16 mouse cellular contexts compared by ENCODE assay signal in genomic region chr14:22812824-22813223, GRCm38 (mm10).
DNase-seq lines count a peak whose midpoint lies in the region; ATAC-seq and TF ChIP-seq lines count a peak whose summit lies in the region.
"Had no signal": no experiment of that assay in that cellular context is flagged by ENCODE, and none has a peak within 500 bp of the region (broad histone marks: within the 10 kb centered on the region; RNA-seq: fewer than 3 reads in every experiment).

No protein-coding gene starts in this region.

- no peak for TF ChIP-seq POLR2A in bone marrow macrophage, adult 2 months (IDR thresholded peaks at IDR 0.05; ENCODE audit: borderline replicate concordance, low read depth, low read length)

- peaks cover 45% of the 10 kb centered on the region for H3K4me1 ChIP-seq in intestine, embryonic 14.5 days (replicated peaks; ENCODE audit: control insufficient read depth, insufficient read depth, low read length)
- H3K4me1 ChIP-seq in intestine, postnatal 0 days (replicated peaks; ENCODE audit: control insufficient read depth, insufficient read depth, low read length), result 0 out of 2 replicates have a peak, but pooled peaks cover 3% of the 10 kb centered on the region
- H3K4me1 ChIP-seq in bone marrow macrophage, adult 2 months (ENCODE audit: control insufficient read depth, insufficient read depth, low read length), result peaks cover 38% of the 10 kb centered on the region
- peaks cover 32% of the 10 kb centered on the region for H3K4me1 ChIP-seq in intestine, embryonic 16.5 days (ENCODE audit: control insufficient read depth, insufficient read depth, low read length)

- DNase-seq in intestine, embryonic 14.5 days (ENCODE audit: low spot score), result no peak
- DNase-seq in 3T3-L1 (ENCODE audit: low read depth, low spot score), result peak; percentile 67
- DNase-seq in right cerebral cortex, postnatal 25 days, result no peak
- DNase-seq in layer of hippocampus, postnatal 25 days (ENCODE audit: extremely low spot score in 1 of 2, low spot score in 1 of 2), result no peak
- no peak for DNase-seq in cerebellum, postnatal 14 days
- DNase-seq: cerebellum, adult 9-11 months; thymus, postnatal 36 days had no signal

- H3K4me2 ChIP-seq in intestine, embryonic 14.5 days (ENCODE audit: low read length), result no peak overlapping the region
- no peak overlapping the region for H3K4me2 ChIP-seq in intestine, postnatal 0 days (replicated peaks; ENCODE audit: low read depth)
- no peak overlapping the region for H3K4me2 ChIP-seq in intestine, embryonic 16.5 days (ENCODE audit: low read depth, low read length)
- H3K4me2 ChIP-seq: forebrain, embryonic 15.5 days; heart, embryonic 12.5 days had no signal

- H3K9ac ChIP-seq in intestine, embryonic 14.5 days (ENCODE audit: low read length), result no peak overlapping the region
- no peak overlapping the region for H3K9ac ChIP-seq in intestine, postnatal 0 days (ENCODE audit: low read depth, low read length)
- H3K9ac ChIP-seq in intestine, embryonic 16.5 days (ENCODE audit: low read depth, low read length), result no peak overlapping the region
- H3K9ac ChIP-seq: embryonic facial prominence, embryonic 13.5 days; forebrain, embryonic 15.5 days; heart, embryonic 12.5 days; midbrain, embryonic 12.5 days had no signal

- H3K4me3 ChIP-seq in intestine, embryonic 14.5 days (ENCODE audit: low read depth, low read length), result no peak overlapping the region
- H3K4me3 ChIP-seq in intestine, postnatal 0 days (ENCODE audit: low read depth, low read length), result no peak overlapping the region
- H3K4me3 ChIP-seq in bone marrow macrophage, adult 2 months (ENCODE audit: insufficient read depth, low read length), result no peak overlapping the region
- H3K4me3 ChIP-seq in intestine, embryonic 16.5 days (ENCODE audit: low read length), result no peak overlapping the region
- H3K4me3 ChIP-seq: embryonic facial prominence, embryonic 13.5 days; forebrain, embryonic 15.5 days; heart, embryonic 12.5 days; midbrain, embryonic 12.5 days had no signal

- H3K9me3 ChIP-seq in intestine, embryonic 14.5 days (ENCODE audit: control insufficient read depth, low read length), result no peaks in the 10 kb centered on the region
- no peaks in the 10 kb centered on the region for H3K9me3 ChIP-seq in intestine, postnatal 0 days (ENCODE audit: control insufficient read depth)
- H3K9me3 ChIP-seq in intestine, embryonic 16.5 days (ENCODE audit: control insufficient read depth, low read length), result no peaks in the 10 kb centered on the region
- H3K9me3 ChIP-seq: embryonic facial prominence, embryonic 13.5 days; forebrain, embryonic 15.5 days; heart, embryonic 12.5 days; midbrain, embryonic 12.5 days had no signal

- ATAC-seq in intestine, embryonic 14.5 days (replicated peaks; ENCODE audit: low FRiP score, low TSS enrichment, low read depth), result no peak
- ATAC-seq in intestine, postnatal 0 days, result no peak
- ATAC-seq in intestine, embryonic 16.5 days, result no peak
- ATAC-seq: forebrain, embryonic 15.5 days; lung, postnatal 0 days; Patski had no signal

- TF ChIP-seq CTCF in intestine, postnatal 0 days (IDR thresholded peaks at IDR 0.05; ENCODE audit: low read depth), result no peak
- no peak for TF ChIP-seq CTCF in bone marrow macrophage, adult 2 months (IDR thresholded peaks at IDR 0.05; ENCODE audit: low read depth, low read length)

- peak overlapping the region; percentile 30; the same call in 1 of the 2 replicates for H3K27ac ChIP-seq in intestine, embryonic 14.5 days (ENCODE audit: low read depth)
- no peak overlapping the region for H3K27ac ChIP-seq in intestine, postnatal 0 days (ENCODE audit: low read depth, low read length)
- peak overlapping the region; percentile 40; the same call in 1 of the 2 replicates for H3K27ac ChIP-seq in bone marrow macrophage, adult 2 months (ENCODE audit: insufficient read depth, low read depth, low read length)
- peak overlapping the region; percentile 31; the same call in 1 of the 2 replicates for H3K27ac ChIP-seq in intestine, embryonic 16.5 days (ENCODE audit: low read length)
- H3K27ac ChIP-seq: embryonic facial prominence, embryonic 13.5 days; forebrain, embryonic 15.5 days; midbrain, embryonic 12.5 days had no signal

- no peaks in the 10 kb centered on the region for H3K36me3 ChIP-seq in intestine, embryonic 14.5 days (ENCODE audit: control insufficient read depth, insufficient read depth, low read length)
- H3K36me3 ChIP-seq in intestine, postnatal 0 days (ENCODE audit: control insufficient read depth, insufficient read depth), result no peaks in the 10 kb centered on the region
- H3K36me3 ChIP-seq in intestine, embryonic 16.5 days (ENCODE audit: control insufficient read depth, insufficient read depth, low read length), result no peaks in the 10 kb centered on the region
- H3K36me3 ChIP-seq: embryonic facial prominence, embryonic 13.5 days; forebrain, embryonic 15.5 days; heart, embryonic 12.5 days; midbrain, embryonic 12.5 days had no signal

- WGBS in intestine, embryonic 14.5 days, result 38% methylated on average over 6 of the region's 6 CpGs
- 50% methylated on average over 6 of the region's 6 CpGs for WGBS in intestine, postnatal 0 days
- 46% methylated on average over 6 of the region's 6 CpGs for WGBS in intestine, embryonic 16.5 days

- no peaks in the 10 kb centered on the region for H3K27me3 ChIP-seq in intestine, embryonic 14.5 days (replicated peaks; ENCODE audit: control insufficient read depth, insufficient read depth, low read length)
- no peaks in the 10 kb centered on the region for H3K27me3 ChIP-seq in intestine, postnatal 0 days (replicated peaks; ENCODE audit: control insufficient read depth, insufficient read depth, low read length)
- no peaks in the 10 kb centered on the region for H3K27me3 ChIP-seq in intestine, embryonic 16.5 days (replicated peaks; ENCODE audit: control insufficient read depth, insufficient read depth, low read length)
- H3K27me3 ChIP-seq: embryonic facial prominence, embryonic 13.5 days; heart, embryonic 12.5 days; Patski had no signal
